Mouse (Mus musculus) CD4-positive, CD25-positive, alpha-beta regulatory T cell, adult 2 months (primary cell): Measurements from ENCODE around the gene Senp5.

Source experiments
- DNase-seq: peaks from one replicate; pipeline ENCODE4 v3.0.0-alpha.2; 2012; ENCODE audit warnings: low read depth, low spot score

The Senp5 gene

GRCm38 (mm10) chr16:31940586-31940985 is 62.5 kb downstream of the Senp5 start:
- peak; percentile 35 for DNase-seq

GRCm38 (mm10) chr16:31938856-31939255 is 64.2 kb downstream of the Senp5 start:
- DNase-seq, result no peak

DNA sequence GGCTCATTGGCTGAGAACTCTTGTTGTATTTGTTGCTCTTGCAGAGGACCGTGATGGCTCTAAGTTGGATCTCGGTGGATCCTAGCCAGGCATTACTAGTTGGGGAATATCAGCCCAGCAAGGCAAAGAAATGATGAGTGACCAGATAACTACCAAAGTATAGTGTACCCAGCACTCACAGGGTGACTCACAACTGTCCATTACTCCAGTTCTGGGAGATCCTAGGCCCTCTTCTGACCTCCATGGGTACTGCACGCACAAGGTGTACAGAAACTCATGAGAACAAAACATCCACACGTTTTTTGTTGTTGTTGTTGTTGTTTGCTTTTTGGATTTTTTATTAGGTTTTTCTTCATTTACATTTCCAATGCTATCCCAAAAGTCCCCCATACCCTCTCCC is 66.5 kb downstream of the Senp5 start:
- DNase-seq, result no peak

- DNase-seq, result peak; percentile 37
Observed at GRCm38 (mm10) chr16:31935091-31935979, 67.8 kb downstream of the Senp5 start.

- no peak for DNase-seq
Observed at GRCm38 (mm10) chr16:31934550-31935010, 68.5 kb downstream of the Senp5 start.

GRCm38 (mm10) chr16:31933751-31934549 is 69.1 kb downstream of the Senp5 start, which contains the start of gene Pigz:
Pigz (plus strand) TSS chr16:31933851.
- DNase-seq, result peak; percentile 28

DNA sequence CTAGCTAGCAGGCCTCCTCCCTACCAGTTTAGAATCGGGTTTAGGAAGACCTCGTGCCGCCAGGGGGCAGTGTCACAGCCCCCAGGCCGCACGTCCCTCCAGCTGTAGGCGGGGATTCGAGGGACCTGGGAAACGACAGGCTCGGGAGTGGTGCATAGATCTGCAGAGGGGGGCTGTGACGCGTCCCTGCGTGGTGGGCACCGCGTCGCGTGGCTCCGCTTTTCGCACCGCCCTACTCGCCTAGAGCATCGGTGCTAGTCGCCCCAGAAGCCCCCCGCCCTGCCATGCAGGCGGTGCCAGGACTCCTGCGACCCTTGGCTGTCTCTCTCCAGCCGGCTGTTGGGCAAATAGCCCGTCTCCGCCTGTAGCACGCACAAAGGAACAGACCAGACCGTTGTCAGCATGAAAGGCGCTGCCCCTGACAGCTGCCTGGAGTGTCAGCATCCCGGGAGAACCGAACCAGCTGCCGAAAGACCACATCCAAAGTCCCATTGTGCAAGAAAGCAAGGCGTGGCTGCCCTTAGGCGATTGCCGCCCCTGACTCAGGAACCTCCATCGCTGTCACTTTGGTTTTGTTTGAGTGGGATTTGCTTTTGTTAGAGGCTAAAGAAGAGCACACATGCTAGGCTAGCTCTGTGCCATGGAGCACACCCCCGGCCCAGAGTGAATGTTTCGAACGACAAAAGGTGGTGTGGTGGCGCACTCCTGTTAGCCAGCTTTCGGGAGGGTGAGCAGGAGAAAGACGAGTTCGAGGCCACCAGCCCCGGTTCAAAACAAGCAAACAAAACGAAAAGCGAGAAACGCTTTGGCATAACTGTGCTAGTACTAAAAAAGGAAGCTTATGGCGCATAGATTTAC is 70.0 kb downstream of the Senp5 start:
- peak; percentile 87 for DNase-seq

GRCm38 (mm10) chr16:31932255-31932654 is 70.8 kb downstream of the Senp5 start:
- DNase-seq, result no peak

DNA sequence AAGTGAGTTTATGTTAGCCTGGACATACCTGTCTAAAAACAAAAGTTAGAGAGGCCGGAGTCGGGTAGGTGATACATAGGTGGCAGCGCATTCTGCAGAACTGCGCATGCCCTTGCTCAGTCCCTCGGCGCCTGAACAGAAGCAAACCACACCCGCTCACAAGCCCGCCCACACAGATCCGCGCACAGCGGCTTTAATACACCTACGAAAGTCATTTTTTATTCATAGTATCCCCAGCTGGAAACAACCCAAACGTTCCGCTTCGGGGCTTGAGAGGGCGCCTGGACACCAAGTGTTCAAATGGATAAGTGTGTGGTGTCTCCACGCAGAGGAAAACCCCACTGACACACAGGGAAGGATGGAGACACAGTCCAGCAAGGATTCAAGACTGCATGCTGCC is 71.8 kb downstream of the Senp5 start:
- peak; percentile 70 for DNase-seq

- no peak for DNase-seq
Observed at GRCm38 (mm10) chr16:31927412-31927811, 75.7 kb downstream of the Senp5 start.

- peak; percentile 59 for DNase-seq
Observed at GRCm38 (mm10) chr16:31926547-31927182, 76.4 kb downstream of the Senp5 start.

GRCm38 (mm10) chr16:31926091-31926490 is 77.0 kb downstream of the Senp5 start:
- DNase-seq, result no peak

- no peak for DNase-seq
Observed at GRCm38 (mm10) chr16:31924368-31924767, 78.7 kb downstream of the Senp5 start.

GRCm38 (mm10) chr16:31918248-31918724 is 84.8 kb downstream of the Senp5 start:
- peak; percentile 85 for DNase-seq

DNA sequence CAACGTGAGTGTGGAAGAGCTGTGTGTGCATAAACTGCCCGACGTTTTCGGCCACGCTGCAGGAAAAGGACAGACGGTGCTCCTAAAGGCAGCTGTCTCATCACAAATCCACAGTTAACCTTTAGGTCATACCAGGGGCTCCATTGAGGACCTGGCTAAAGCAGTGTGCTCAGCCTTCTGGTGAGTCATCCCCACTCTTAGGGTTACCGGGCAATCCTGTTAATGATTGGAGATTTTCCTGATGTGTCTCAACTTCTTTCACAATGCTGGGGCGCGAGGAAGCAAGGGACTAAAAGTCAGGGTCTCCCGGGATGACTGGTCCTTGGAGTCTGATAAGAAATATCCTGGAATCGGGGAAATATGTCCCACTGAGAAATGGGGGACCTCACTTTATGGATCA is 85.3 kb downstream of the Senp5 start:
- no peak for DNase-seq

GRCm38 (mm10) chr16:31910281-31910847 is 92.7 kb downstream of the Senp5 start:
- no peak for DNase-seq
